In genomic region chr5:66850721-66851251, GRCm38 (mm10) we compare ENCODE assay signal across 14 mouse cellular contexts.
DNase-seq lines count a peak whose midpoint lies in the region; ATAC-seq lines count a peak whose summit lies in the region.
"Had no signal": no experiment of that assay in that cellular context is flagged by ENCODE, and none has a peak within 500 bp of the region (broad histone marks: within the 10 kb centered on the region; RNA-seq: fewer than 3 reads in every experiment).

No protein-coding gene starts in this region.

- H3K4me2 ChIP-seq in hindbrain, embryonic 15.5 days: no peak overlapping the region
- H3K4me2 ChIP-seq: liver, embryonic 13.5 days had no signal

- peaks cover 23% of the 10 kb centered on the region for H3K4me1 ChIP-seq in hindbrain, embryonic 15.5 days (replicated peaks)
- H3K4me1 ChIP-seq: liver, embryonic 13.5 days had no signal

- intact Hi-C loops in left cerebral cortex, postnatal 14 days (cut with DNase I): no loop called here

- no peaks in the 10 kb centered on the region for H3K27me3 ChIP-seq in hindbrain, embryonic 15.5 days
- H3K27me3 ChIP-seq: liver, embryonic 13.5 days had no signal

- H3K4me3 ChIP-seq in hindbrain, embryonic 15.5 days: no peak overlapping the region
- H3K4me3 ChIP-seq: left cerebral cortex, adult 2 months; liver, embryonic 13.5 days had no signal

- H3K27ac ChIP-seq in hindbrain, embryonic 15.5 days (replicated peaks): peak overlapping the region; percentile 26
- H3K27ac ChIP-seq: liver, embryonic 13.5 days had no signal

- ATAC-seq in hindbrain, embryonic 15.5 days (ENCODE audit: low FRiP score, low read depth): no peak

- H3K36me3 ChIP-seq in hindbrain, embryonic 15.5 days: no peaks in the 10 kb centered on the region
- H3K36me3 ChIP-seq: liver, embryonic 13.5 days had no signal

- H3K9ac ChIP-seq in hindbrain, embryonic 15.5 days: no peak overlapping the region
- H3K9ac ChIP-seq: liver, embryonic 13.5 days had no signal

- no peaks in the 10 kb centered on the region for H3K9me3 ChIP-seq in hindbrain, embryonic 15.5 days
- H3K9me3 ChIP-seq: liver, embryonic 13.5 days had no signal

- 43% methylated on average over 11 of the region's 11 CpGs for WGBS in hindbrain, embryonic 15.5 days

- peak; percentile 35 to 45 for DNase-seq in left cerebral cortex, postnatal 14 days (ENCODE audit: low spot score in 2 of 2)
- DNase-seq in left cerebral cortex, adult 11 months (ENCODE audit: low spot score): no peak
- peak; percentile 52 to 61 for DNase-seq in layer of hippocampus, postnatal 36 days
- peak; percentile 24 for DNase-seq in right cerebral cortex, postnatal 25 days
- no peak for DNase-seq in urinary bladder, postnatal 36 days (ENCODE audit: low spot score in 2 of 2)
- DNase-seq in cerebellum, postnatal 4 days (ENCODE audit: low spot score in 2 of 2): no peak
- DNase-seq: cerebellum, postnatal 36 days; gastrocnemius, postnatal 25 days; kidney, adult 18-20 months; liver, embryonic 13.5 days; lung, postnatal 4 days; thymus, postnatal 25 days had no signal

Comparison
In these comparisons a context has a peak if more than half of its experiments do, and no peak if none do; other contexts are left out.
1. DNase-seq: peak in left cerebral cortex, postnatal 14 days (2 of 2), layer of hippocampus, postnatal 36 days (2 of 2) and right cerebral cortex, postnatal 25 days (single experiment); none in left cerebral cortex, adult 11 months (single experiment), urinary bladder, postnatal 36 days (0 of 2) and cerebellum, postnatal 4 days (0 of 2).